Mouse (Mus musculus) cerebellum, postnatal 4 days (tissue): ENCODE results near the gene Wdr46.
"Not testable (repeated sequence)": the region's sequence is repeated elsewhere in the genome, so short reads cannot be mapped to it uniquely, and the experiment has no call there.

Experiments used
- DNase-seq, 2 experiments: peaks; one replicate each; pipeline ENCODE4 v3.0.0; 2022; ENCODE audit warnings: low spot score in 2 of 2, mixed read lengths in 1 of 2

Wdr46 gene

DNA sequence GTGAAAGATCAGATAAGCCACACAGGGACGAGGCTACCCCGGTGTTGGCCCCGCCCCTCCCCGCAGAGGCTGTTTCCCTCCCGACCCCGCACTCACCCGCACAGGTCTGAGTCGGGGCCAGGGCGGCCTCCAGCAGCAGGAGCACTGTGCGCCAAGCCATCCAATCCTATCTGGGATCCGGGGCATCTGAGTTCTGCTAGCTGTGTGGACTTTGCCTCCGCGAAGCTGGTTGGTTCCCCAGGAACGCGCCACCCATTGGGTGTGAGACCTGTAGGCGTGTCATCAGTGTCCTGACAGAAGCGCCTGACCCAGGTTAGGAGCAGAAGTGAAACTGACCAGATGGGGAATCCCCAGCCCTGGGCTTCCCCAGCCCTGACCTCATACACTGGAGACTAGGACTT, 38.2 kb downstream of the Wdr46 start:
- no peak for DNase-seq

DNA sequence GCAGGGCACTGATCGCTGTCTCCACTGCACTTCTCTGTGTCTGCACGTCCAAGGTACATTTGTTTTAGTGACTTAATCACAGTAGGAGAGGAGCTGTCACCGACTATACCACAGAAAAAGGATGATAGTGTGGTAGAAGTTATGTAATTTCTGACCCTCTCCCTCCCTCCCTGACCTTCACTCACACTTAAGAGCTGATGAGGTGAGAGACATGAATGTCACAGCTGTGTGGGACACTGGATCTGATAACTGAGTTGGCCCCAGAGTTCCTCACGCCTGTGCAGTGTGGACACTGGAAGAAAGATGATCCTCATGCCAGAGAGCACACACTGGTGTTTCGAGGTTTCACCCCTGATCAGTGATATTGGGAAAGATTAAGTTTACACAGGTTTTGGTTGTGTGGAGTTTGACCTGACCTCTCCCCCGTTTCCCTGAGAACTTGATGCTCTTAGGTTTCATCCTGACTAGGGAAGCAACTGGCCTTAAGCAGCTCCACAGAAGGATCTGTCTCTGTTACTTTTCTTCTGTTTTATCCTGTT, 39.1 kb downstream of the Wdr46 start:
- no peak for DNase-seq

DNA sequence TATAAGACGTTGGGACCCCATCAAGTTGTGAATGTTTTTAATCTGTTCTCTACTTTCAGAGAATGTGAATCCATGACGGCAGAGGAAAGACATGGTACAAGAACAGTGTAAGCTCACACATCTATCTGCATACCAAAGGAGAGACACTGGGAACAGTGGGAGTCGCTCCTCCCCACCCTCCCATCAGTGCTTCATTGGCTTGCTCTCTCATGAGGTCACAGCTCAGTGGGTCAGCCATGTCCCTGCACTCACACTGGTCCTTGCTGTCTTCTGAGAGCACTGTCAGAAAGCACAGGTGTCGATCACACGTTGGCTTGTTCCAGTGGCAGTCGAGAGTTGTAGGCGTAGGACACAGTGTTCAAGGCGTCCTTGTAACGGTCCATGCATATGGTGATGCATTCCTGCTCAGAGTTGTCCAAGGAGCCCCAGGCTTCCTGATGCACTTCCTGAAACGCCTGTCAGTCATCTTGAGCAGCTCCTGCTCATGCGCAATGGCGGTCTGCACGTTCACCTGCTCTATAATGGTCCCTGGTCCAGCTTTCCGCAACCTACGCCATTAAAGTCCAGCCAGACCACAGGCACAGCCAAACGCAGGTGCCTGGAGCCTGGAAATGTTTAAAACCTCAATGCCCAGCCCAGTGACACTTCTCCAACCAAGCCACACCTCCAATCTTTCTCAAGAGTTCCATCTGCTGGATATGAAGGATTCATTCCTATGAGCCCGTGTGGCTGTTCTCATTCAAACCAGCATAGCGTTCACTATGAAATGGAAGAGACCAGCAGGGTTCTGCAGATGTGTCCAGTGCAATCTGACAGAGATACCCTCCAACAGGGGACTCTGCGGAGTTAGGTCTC, 39.9 kb downstream of the Wdr46 start:
- DNase-seq = no peak

- DNase-seq = peak; percentile 66 to 81
These were observed 40.9 kb downstream of the Wdr46 start for GRCm38 (mm10) chr17:33981192-33981909.

DNA sequence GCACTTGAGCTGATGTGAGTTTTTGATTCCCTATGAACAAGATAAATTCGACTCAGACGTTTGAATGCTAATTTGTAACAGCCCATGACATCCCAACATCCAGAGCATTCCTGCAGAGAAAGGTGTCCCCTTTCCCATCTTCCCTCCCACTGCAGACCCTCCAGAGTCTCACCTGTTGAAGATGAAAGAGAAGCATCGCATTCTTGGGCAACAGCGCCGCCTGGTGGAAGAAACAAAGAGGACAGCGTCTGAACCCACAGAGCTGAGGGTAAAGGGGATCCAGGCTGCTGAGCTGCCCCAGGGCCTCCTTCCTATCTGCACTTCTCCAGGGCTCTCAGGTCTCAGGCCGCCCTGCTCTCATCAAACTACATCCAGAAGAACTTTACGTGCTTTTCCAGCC, 41.7 kb downstream of the Wdr46 start:
- DNase-seq = peak in 1 of 2 experiments; percentile 68

GRCm38 (mm10) chr17:33991788-33992664, 51.6 kb downstream of the Wdr46 start:
- DNase-seq = peak in 1 of 2 experiments; percentile 58

DNA sequence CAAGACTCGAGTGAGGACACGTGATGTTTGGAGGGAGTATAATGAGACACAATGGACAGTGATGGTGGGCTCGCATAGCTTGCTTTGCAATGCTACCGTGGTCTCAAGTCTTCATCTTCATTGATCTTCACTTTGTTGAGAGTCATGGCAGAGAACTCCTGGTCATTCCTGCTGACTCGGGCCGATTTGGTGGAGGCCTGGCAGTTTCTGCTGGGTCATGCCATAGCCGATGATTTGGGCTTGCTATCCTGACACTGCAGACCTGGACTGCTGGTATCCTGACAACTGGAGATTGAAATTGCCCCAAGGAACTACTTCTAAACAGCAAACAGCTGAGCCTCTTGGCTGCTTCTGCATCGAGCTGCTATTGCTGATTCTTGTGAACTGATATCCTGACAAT, 54.5 kb downstream of the Wdr46 start:
- DNase-seq = no peak

- DNase-seq = no peak
These were observed 55.2 kb downstream of the Wdr46 start for GRCm38 (mm10) chr17:33995651-33996050.

DNA sequence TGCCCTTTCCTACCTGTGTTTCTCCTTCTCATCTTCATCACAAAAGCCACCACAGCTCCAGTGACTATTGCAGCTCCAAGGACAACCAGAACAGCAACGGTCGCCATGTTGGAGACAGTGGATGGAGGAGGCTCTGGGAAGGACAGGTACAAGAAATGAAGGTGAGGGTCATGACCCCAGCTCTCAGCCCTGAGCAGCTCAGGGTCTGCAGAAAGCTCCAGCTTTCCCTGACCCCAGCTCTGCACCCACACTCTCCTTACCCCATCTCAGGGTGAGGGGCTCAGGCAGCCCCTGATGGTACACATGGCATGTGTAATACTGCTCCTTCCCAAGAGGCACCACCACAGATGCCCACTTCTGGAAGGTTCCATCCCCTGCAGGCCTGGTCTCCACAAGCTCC, 56.6 kb downstream of the Wdr46 start:
- not testable (repeated sequence) for DNase-seq

- DNase-seq = not testable (repeated sequence)
These were observed 58.2 kb downstream of the Wdr46 start for GRCm38 (mm10) chr17:33998697-33999096.
